Mouse (Mus musculus): ENCODE measurements around the gene Cspg5.

GRCm38 (mm10) chr9:110258646-110259045, 15.1 kb downstream of the Cspg5 start:
- TF ChIP-seq GATA1 (IDR thresholded peaks at IDR 0.05; ENCODE audit: low read length) (no peak), TAL1 (IDR thresholded peaks at IDR 0.05; ENCODE audit: low read length) (no peak)
